Mouse (Mus musculus) CH12.LX (cell line): ENCODE data around the gene Pou2f3. TPM values are rescaled to one million over a fixed set of nuclear protein-coding genes. Genes with fewer than 3 reads are reported as not detected.
A peak's percentile ranks its signal among the peaks of the same experiment; 100 is the strongest.

Experiments used
- DNase-seq: peaks from one replicate; pipeline ENCODE4 v3.0.0-alpha.2; 2013; ENCODE audit errors: extremely low read depth
- H3K27ac ChIP-seq: 2 replicates; pipeline ENCODE4 v1.5.1; 2012; ENCODE audit warnings: low read depth, mild to moderate bottlenecking, control low read depth, moderate library complexity; ENCODE audit not compliant: insufficient read depth
- H3K27me3 ChIP-seq: replicated peaks from 2 replicates; pipeline ENCODE3; 2012; ENCODE audit warnings: inconsistent platforms
- H3K36me3 ChIP-seq, 2 experiments: replicated peaks in 1 of 2; 2 replicates each; pipeline versions ENCODE3 to v1.6.1; 2012; ENCODE audit warnings: inconsistent platforms in 1 of 2, low read length in 1 of 2, mild to moderate bottlenecking in 1 of 2, mixed read lengths in 1 of 2, moderate library complexity in 1 of 2; ENCODE audit not compliant: control insufficient read depth in 1 of 2, insufficient read depth in 1 of 2
- H3K4me1 ChIP-seq, 2 experiments: 2 replicates each; pipeline ENCODE4 v1.6.1; 2012; ENCODE audit warnings: inconsistent platforms in 1 of 2, moderate library complexity in 1 of 2; ENCODE audit not compliant: insufficient read depth in 2 of 2, control insufficient read depth in 1 of 2
- H3K4me2 ChIP-seq: 2 replicates; pipeline ENCODE4 v1.6.1; 2012; ENCODE audit warnings: low read depth, mild to moderate bottlenecking, control low read depth; ENCODE audit not compliant: poor library complexity, insufficient read depth, severe bottlenecking
- H3K4me3 ChIP-seq, 3 experiments: fragments of 150-350 bp in 1 of 3; sonication (generic) in 1 of 3; replicated peaks in 1 of 3; 2 replicates each; pipeline versions ENCODE3 to v1.5.1; 2011 to 2012; ENCODE audit warnings: low read depth in 2 of 3, low read length in 2 of 3, mild to moderate bottlenecking in 2 of 3, moderate library complexity in 2 of 3, control low read depth in 1 of 3, improper control_type of control experiment in 1 of 3, inconsistent platforms in 1 of 3, mixed read lengths in 1 of 3; ENCODE audit not compliant: poor library complexity in 1 of 3
- H3K79me2 ChIP-seq: replicated peaks from 2 replicates; pipeline ENCODE4 v1.6.1; 2012; ENCODE audit warnings: mild to moderate bottlenecking, moderate library complexity; ENCODE audit not compliant: control insufficient read depth, poor library complexity, insufficient read depth, severe bottlenecking; ENCODE audit errors: extremely low read depth
- H3K9ac ChIP-seq: 2 replicates; pipeline ENCODE4 v1.6.1; 2012; ENCODE audit warnings: low read depth, mild to moderate bottlenecking, control low read depth, moderate library complexity; ENCODE audit not compliant: insufficient read depth
- H3K9me3 ChIP-seq: replicated peaks from 2 replicates; pipeline ENCODE3; 2012; ENCODE audit warnings: low read length, inconsistent platforms, mixed read lengths
- CHD1 ChIP-seq: IDR thresholded peaks from 2 replicates; pipeline ENCODE4 v1.6.1; 2012; ENCODE audit warnings: low read depth, low read length, improper control_type of control experiment, inconsistent platforms
- CHD2 ChIP-seq: IDR thresholded peaks from 2 replicates; pipeline ENCODE4 v1.6.1; 2011; ENCODE audit warnings: low read length, improper control_type of control experiment
- CTCF ChIP-seq, 2 experiments: IDR thresholded peaks in 1 of 2; conservative IDR thresholded peaks in 1 of 2; 2 replicates each; pipeline ENCODE4 v1.5.1; 2011 to 2012; ENCODE audit warnings: low read depth in 2 of 2, low read length in 2 of 2, improper control_type of control experiment in 1 of 2, inconsistent platforms in 1 of 2, mild to moderate bottlenecking in 1 of 2, moderate library complexity in 1 of 2
- ELF1 ChIP-seq: IDR thresholded peaks from 2 replicates; pipeline ENCODE4 v1.6.1; 2014; ENCODE audit warnings: low read depth, mild to moderate bottlenecking, inconsistent platforms, low read length, improper control_type of control experiment
- GABPA ChIP-seq: IDR thresholded peaks from 2 replicates; pipeline ENCODE4 v1.6.1; 2012; ENCODE audit warnings: low read depth, low read length, improper control_type of control experiment, inconsistent platforms; ENCODE audit not compliant: insufficient replicate concordance
- HCFC1 ChIP-seq: IDR thresholded peaks from 2 replicates; pipeline ENCODE4 v1.6.1; 2012; ENCODE audit warnings: low read depth, mild to moderate bottlenecking, inconsistent platforms, low read length, improper control_type of control experiment
- KAT2A ChIP-seq: IDR thresholded peaks from 2 replicates; pipeline ENCODE4 v1.6.1; 2012; ENCODE audit warnings: low read length, improper control_type of control experiment, inconsistent platforms; ENCODE audit not compliant: insufficient replicate concordance
- MEF2A ChIP-seq: IDR thresholded peaks from 2 replicates; pipeline ENCODE4 v1.6.1; 2014; ENCODE audit warnings: low read depth, mild to moderate bottlenecking, inconsistent platforms, low read length, improper control_type of control experiment, borderline replicate concordance
- MYC ChIP-seq: IDR thresholded peaks from 2 replicates; pipeline ENCODE4 v1.6.1; 2011; ENCODE audit warnings: low read depth, mild to moderate bottlenecking, improper control_type of control experiment, low read length
- NELFE ChIP-seq: IDR thresholded peaks from 2 replicates; pipeline ENCODE4 v1.6.1; 2011; ENCODE audit warnings: low read depth, low read length, improper control_type of control experiment
- NRF1 ChIP-seq: IDR thresholded peaks from 2 replicates; pipeline ENCODE4 v1.6.1; 2014; ENCODE audit warnings: low read depth, mild to moderate bottlenecking, inconsistent platforms, low read length, improper control_type of control experiment, moderate library complexity
- PAX5 ChIP-seq: IDR thresholded peaks from 2 replicates; pipeline ENCODE4 v1.6.1; 2012; ENCODE audit warnings: low read length, inconsistent platforms, mixed read lengths
- POLR2A ChIP-seq: IDR thresholded peaks from 2 replicates; pipeline ENCODE4 v1.6.1; 2011; ENCODE audit warnings: low read depth, mild to moderate bottlenecking, improper control_type of control experiment, low read length
- POLR2AphosphoS2 ChIP-seq: IDR thresholded peaks from 2 replicates; pipeline ENCODE4 v1.6.1; 2011; ENCODE audit warnings: low read depth, low read length, improper control_type of control experiment
- RCOR1 ChIP-seq: conservative IDR thresholded peaks from 2 replicates; pipeline ENCODE4 v1.6.1; 2012; ENCODE audit warnings: low read depth, mild to moderate bottlenecking, inconsistent platforms, low read length, improper control_type of control experiment
- SIN3A ChIP-seq: IDR thresholded peaks from 2 replicates; pipeline ENCODE4 v1.6.1; 2012; ENCODE audit warnings: low read length, improper control_type of control experiment, inconsistent platforms
- TBP ChIP-seq: conservative IDR thresholded peaks from 2 replicates; pipeline ENCODE4 v1.6.1; 2011; ENCODE audit warnings: low read depth, low read length, improper control_type of control experiment
- TCF12 ChIP-seq: IDR thresholded peaks from 2 replicates; pipeline ENCODE4 v1.6.1; 2014; ENCODE audit warnings: low read depth, mild to moderate bottlenecking, inconsistent platforms, low read length, improper control_type of control experiment
- UBTF ChIP-seq: IDR thresholded peaks from 2 replicates; pipeline ENCODE4 v1.6.1; 2012; ENCODE audit warnings: low read depth, mild to moderate bottlenecking, inconsistent platforms, low read length, improper control_type of control experiment, moderate library complexity
- ZKSCAN1 ChIP-seq: IDR thresholded peaks from 2 replicates; pipeline ENCODE4 v1.6.1; 2012; ENCODE audit warnings: low read depth, inconsistent platforms, low read length, improper control_type of control experiment, borderline replicate concordance
- ZMIZ1 ChIP-seq: IDR thresholded peaks from 2 replicates; pipeline ENCODE4 v1.6.1; 2012; ENCODE audit warnings: low read depth, mild to moderate bottlenecking, inconsistent platforms, low read length, improper control_type of control experiment
- dilution Hi-C: fragments of 300-500 bp; cut with MboI; formaldehyde crosslinking; loops from 2 replicates; pipeline ENCODE4 v1.14.3; 2020; ENCODE audit warnings: low sequenced_read_pairs; ENCODE audit not compliant: extremely low pct_unique_long_range_greater_than_20kb, extremely low pct_ligation_motif_present
- in situ Hi-C: fragments of 300-500 bp; cut with MboI; formaldehyde crosslinking; loops from 3 replicates; pipeline ENCODE4 v1.14.3; 2019; ENCODE audit warnings: low sequenced_read_pairs, low pct_ligation_motif_present, low pct_unique_long_range_greater_than_20kb, mixed read lengths
- polyA plus RNA-seq: library from polyadenylated mRNA; unstranded; fragments of >175 nt; gene quantifications from 2 replicates; pipeline ENCODE4 v1.2.1, GENCODE M21; 2012; ENCODE audit warnings: low read depth; ENCODE audit not compliant: insufficient read length
- total RNA-seq, 2 experiments: library from RNA; depleted of rRNA; stranded (reverse); fragments of 300-350 nt in 1 of 2; fragments of >200 nt in 1 of 2; gene quantifications; 2 replicates each; pipeline ENCODE4 v1.2.3; 2012 to 2014

The Pou2f3 gene
- total and polyA plus RNA-seq, 3 experiments: 0.21 to 0.49 TPM; not detected in 1

DNA sequence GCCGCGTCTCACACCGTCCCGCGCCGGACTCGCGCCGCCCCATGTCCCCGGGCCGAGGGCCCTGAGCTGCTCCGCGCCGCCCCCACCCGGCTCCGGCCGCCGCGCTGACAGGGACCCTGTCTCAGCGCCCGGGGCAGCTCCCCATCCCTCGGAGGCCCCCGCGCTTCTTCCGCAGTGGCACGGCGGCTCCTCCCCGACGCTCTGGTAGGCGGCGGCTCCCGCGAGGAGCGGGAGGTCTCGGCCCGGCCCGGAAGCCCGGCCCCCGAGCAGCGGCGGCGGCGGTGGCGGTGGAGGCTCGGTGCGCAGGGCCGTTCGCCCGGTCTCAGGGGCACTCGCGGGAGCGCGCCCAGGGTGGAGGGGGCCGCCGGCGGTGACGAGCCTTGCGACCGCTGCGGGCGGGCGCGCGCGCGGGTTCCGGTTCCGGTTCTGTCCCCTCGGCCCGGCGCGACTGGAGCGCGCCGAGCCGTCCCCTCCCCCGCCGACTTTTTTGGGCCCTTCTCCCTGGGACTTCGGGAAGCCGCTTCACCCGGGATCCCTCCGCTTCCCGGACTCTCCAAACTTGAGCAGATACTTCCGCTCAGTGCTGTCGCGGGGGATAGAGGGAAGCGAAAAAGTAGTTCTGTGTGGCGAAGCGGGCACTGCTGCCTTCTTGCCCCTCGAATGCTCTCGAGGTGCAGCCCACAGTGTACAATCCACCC lies 104.4 kb downstream of the Pou2f3 start:
- peak overlapping the region; percentile 52 for H3K27ac ChIP-seq
- dilution Hi-C loops: no loop called here
- peak; percentile 52 for DNase-seq

DNA sequence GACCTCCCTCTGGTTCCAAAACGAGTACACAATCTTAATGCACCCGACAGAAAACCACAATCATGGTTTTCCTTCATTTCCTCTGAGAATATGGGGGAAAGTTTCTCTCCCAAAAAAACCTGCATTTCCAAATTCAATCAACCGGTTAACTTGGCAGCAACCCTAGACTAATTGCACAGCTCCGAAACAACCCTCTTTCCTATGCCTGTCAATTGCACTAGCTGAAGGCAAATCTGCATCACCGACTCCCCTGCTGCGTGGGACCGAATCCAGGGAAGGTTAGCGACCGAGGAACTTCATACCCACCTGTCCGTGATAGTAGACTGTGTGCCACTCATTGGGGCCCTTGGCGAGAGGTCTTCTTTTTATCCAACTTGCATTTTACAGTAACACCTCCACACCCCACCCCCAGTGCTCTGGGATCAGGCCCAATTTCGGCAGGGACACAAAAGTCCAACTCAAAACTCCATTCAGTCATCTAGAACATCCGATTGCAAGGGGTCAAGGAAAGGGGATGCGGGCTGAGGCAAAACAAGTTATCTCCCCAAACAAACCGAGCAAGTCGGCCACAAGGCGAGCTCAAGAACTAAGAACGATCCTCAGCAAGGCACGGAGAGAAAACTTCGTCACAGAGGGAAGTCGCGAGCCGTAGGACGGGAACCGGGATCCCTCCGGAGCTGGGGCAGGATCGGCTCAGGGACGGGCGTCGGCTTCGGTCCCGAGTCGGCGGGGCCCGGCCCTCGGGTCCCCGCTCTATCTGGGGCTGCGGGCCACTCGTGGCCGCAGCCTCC lies 105.1 kb downstream of the Pou2f3 start:
- Histone ChIP-seq H3K4me1 (peaks cover 5 to 25% of the 10 kb centered on the region in 2 experiments), H3K9me3 (no peaks in the 10 kb centered on the region), H3K9ac (peak overlapping the region; percentile 80), H3K4me2 (peak overlapping the region; percentile 98), H3K27me3 (no peaks in the 10 kb centered on the region), H3K79me2 (peaks cover 28% of the 10 kb centered on the region), H3K27ac (peak overlapping the region; percentile 37), H3K4me3 (peak overlapping the region; percentile 85 to 96 (median 86)), H3K36me3 (no peaks in the 10 kb centered on the region)
- in situ Hi-C loops: loop anchor here (5.0 kb wide), 1 partner anchor 103 kb away; no protein-coding TSS in a partner anchor
- peak; percentile 28 for DNase-seq
- dilution Hi-C loops: no loop called here
- TF ChIP-seq SIN3A (0 out of 2 replicates have a peak, but pooled peaks have one; percentile 8), ZKSCAN1 (no peak), RCOR1 (no peak), MYC (no peak)

More for the DNA sequence above, 104.4 kb downstream of the Pou2f3 start:
- Histone ChIP-seq H3K9ac (peak overlapping the region; percentile 80), H3K36me3 (peaks cover 0 to 6% of the 10 kb centered on the region in 2 experiments), H3K27me3 (no peaks in the 10 kb centered on the region), H3K4me3 (peak overlapping the region; percentile 85 to 96 (median 86)), H3K4me1 (peaks cover 5 to 24% of the 10 kb centered on the region in 2 experiments), H3K4me2 (peak overlapping the region; percentile 62), H3K9me3 (no peaks in the 10 kb centered on the region), H3K79me2 (peaks cover 28% of the 10 kb centered on the region)
- in situ Hi-C loops: loop anchor here (5.0 kb wide), 1 partner anchor 104 kb away; no protein-coding TSS in a partner anchor
- no peak for TF ChIP-seq CHD1
- TF ChIP-seq PAX5: no peak
- TF ChIP-seq UBTF: 0 out of 2 replicates have a peak, but pooled peaks have one; percentile 27
- peak; percentile 86 for TF ChIP-seq ELF1
- peak; percentile 54 for TF ChIP-seq POLR2A
- 0 out of 2 replicates have a peak, but pooled peaks have one; percentile 33 for TF ChIP-seq POLR2AphosphoS2
- peak; percentile 60; the same call in 1 of the 2 replicates for TF ChIP-seq NRF1
- TF ChIP-seq MEF2A: 0 out of 2 replicates have a peak, but pooled peaks have one; percentile 12
- peak; percentile 47; the same call in 1 of the 2 replicates for TF ChIP-seq ZMIZ1
- no peak for TF ChIP-seq GABPA
- TF ChIP-seq TCF12: peak; percentile 58; the same call in 1 of the 2 replicates
- TF ChIP-seq KAT2A: 0 out of 2 replicates have a peak, but pooled peaks have one; percentile 57
- TF ChIP-seq SIN3A: peak; percentile 45; the same call in 1 of the 2 replicates
- 0 out of 2 replicates have a peak, but pooled peaks have one; percentile 16 for TF ChIP-seq TBP
- no peak for TF ChIP-seq ZKSCAN1
- TF ChIP-seq HCFC1: peak; percentile 45
- TF ChIP-seq RCOR1: no peak
- peak; percentile 49; the same call in 1 of the 2 replicates for TF ChIP-seq NELFE
- peak; percentile 52 for TF ChIP-seq CHD2
- no peak for TF ChIP-seq CTCF (conservative IDR thresholded peaks at IDR 0.05 in 1 of 2, IDR thresholded peaks at IDR 0.05 in 1 of 2; ENCODE audit: low read depth in 2 of 2, low read length in 2 of 2)
